Mouse (Mus musculus) lung, embryonic 16.5 days (tissue): ENCODE results near the gene Pogz. TPM values are rescaled to one million over a fixed set of nuclear protein-coding genes. Genes with fewer than 3 reads are reported as not detected.

Experiments used
- ATAC-seq: fragments of 200-750 bp; cut with Nextera tagmentation; 2 replicates; pipeline ENCODE4 v1.8.0; 2017; ENCODE audit warnings: low read depth, mild to moderate bottlenecking, moderate library complexity
- H3K27ac ChIP-seq: fragments of 300-500 bp; sonication (generic); 2 replicates; pipeline ENCODE4 v1.5.1; 2014; ENCODE audit warnings: mild to moderate bottlenecking, control low read depth, low read length
- H3K27me3 ChIP-seq: fragments of 300-500 bp; sonication (generic); 2 replicates; pipeline ENCODE4 v1.6.1; 2014; ENCODE audit warnings: low read depth, low read length, mixed read lengths; ENCODE audit not compliant: control insufficient read depth, insufficient read depth
- H3K36me3 ChIP-seq: fragments of 300-500 bp; sonication (generic); 2 replicates; pipeline ENCODE4 v1.6.1; 2014; ENCODE audit warnings: low read length; ENCODE audit not compliant: control insufficient read depth, insufficient read depth
- H3K4me1 ChIP-seq: fragments of 300-500 bp; sonication (generic); replicated peaks from 2 replicates; pipeline ENCODE4 v1.6.1; 2014; ENCODE audit warnings: low read length, mixed read lengths; ENCODE audit not compliant: control insufficient read depth, insufficient read depth
- H3K4me2 ChIP-seq: fragments of 300-500 bp; sonication (generic); 2 replicates; pipeline ENCODE4 v1.6.1; 2014; ENCODE audit warnings: low read depth, low read length, control low read depth
- H3K4me3 ChIP-seq: fragments of 300-500 bp; sonication (generic); 2 replicates; pipeline ENCODE4 v1.5.1; 2014; ENCODE audit warnings: mild to moderate bottlenecking, low read length, control low read depth
- H3K9ac ChIP-seq: fragments of 300-500 bp; sonication (generic); 2 replicates; pipeline ENCODE4 v1.6.1; 2014; ENCODE audit warnings: low read length, control low read depth
- H3K9me3 ChIP-seq: fragments of 300-500 bp; sonication (generic); 2 replicates; pipeline ENCODE4 v1.6.1; 2016; ENCODE audit warnings: low read length; ENCODE audit not compliant: control insufficient read depth
- WGBS: fragments of 180-500 bp; shearing (Covaris S2); extraction: QIAGEN DNeasy Blood & Tissue Kit; methylation state at CpG from one replicate; pipeline ENCODE4 v1.1.7; 2014; 5-methylcytosine and 5-hydroxymethylcytosine counted together
- polyA plus RNA-seq: library from polyadenylated mRNA; unstranded; fragments of >200 nt; fragmentation: Nextera tagmentation; extraction: Ambion mirVana; gene quantifications from 2 replicates; pipeline ENCODE4 v1.2.1, GENCODE M21; 2015

Gene Pogz
- 14.6 and 16.9 TPM in 2 replicates for polyA plus RNA-seq

- H3K9me3 ChIP-seq, result no peaks in the 10 kb centered on the region
- peak within 1 kb of the TSS; percentile 78 for H3K4me3 ChIP-seq
- H3K9ac ChIP-seq, result peak within 1 kb of the TSS; percentile 89
- no peaks in the 10 kb centered on the region for H3K27me3 ChIP-seq
- peak within 1 kb of the TSS; percentile 69 for H3K4me2 ChIP-seq
- H3K4me1 ChIP-seq, result peaks cover 22% of the 10 kb centered on the region
- WGBS, result 0% methylated on average over 38 of the region's 57 CpGs
- peak within 1 kb of the TSS; percentile 98 for H3K27ac ChIP-seq
- ATAC-seq, result peak; percentile 95
- no peaks in the 10 kb centered on the region for H3K36me3 ChIP-seq
These were observed at the start of gene Pogz for GRCm38 (mm10) chr3:94837183-94837890. Gene Pogz, plus strand, starts transcription at chr3:94837567.

DNA sequence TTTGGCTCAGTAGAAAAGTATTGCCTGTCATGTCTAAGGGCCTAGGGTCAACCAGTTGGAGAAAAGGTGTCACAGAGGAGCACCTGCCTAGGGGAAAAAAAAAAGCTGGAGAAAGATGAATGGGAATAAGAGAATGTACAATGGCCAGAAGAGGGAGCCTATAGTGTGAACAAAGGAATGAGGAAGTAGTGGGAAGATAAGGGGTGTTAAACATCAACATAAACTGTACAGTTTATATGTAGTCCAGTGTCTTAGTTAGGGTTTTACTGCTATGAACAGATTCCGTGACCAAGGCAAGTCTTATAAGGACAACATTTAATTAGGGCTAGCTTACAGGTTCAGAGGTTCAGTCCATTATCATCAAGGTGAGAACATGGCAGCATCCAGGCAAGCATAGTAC is 48.3 kb upstream of the Pogz start:
- ATAC-seq, result no peak
- 92% methylated on average over 1 of the region's 1 CpGs for WGBS
- Histone ChIP-seq H3K4me3 (no peak overlapping the region), H3K4me1 (0 out of 2 replicates have a peak, but pooled peaks cover 3% of the 10 kb centered on the region), H3K36me3 (no peaks in the 10 kb centered on the region), H3K9me3 (no peaks in the 10 kb centered on the region), H3K27me3 (peaks cover 8% of the 10 kb centered on the region), H3K27ac (no peak overlapping the region), H3K9ac (no peak overlapping the region), H3K4me2 (no peak overlapping the region)

DNA sequence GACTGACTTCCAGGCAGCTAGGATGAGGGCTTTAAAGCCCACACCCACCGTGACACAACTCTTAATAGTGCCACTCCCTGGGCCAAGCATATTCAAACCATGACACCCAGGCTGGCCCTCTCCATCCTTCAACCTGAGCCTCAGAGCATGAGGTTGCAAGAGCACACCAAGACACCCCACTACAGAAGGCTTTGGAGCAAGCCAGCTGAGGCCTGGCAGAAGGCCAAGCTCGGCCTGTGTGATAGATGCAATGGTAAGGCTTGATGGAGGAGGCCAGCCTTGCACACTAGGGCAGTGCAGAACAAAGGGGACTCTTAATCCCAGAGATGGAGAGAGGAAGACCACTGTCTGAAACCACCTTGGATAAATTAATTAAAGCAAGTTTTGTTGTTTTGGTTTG is 47.9 kb upstream of the Pogz start:
- no peaks in the 10 kb centered on the region for H3K9me3 ChIP-seq
- peaks cover 8% of the 10 kb centered on the region for H3K27me3 ChIP-seq
- no peak overlapping the region for H3K4me2 ChIP-seq
- H3K9ac ChIP-seq, result no peak overlapping the region
- 0 out of 2 replicates have a peak, but pooled peaks cover 3% of the 10 kb centered on the region for H3K4me1 ChIP-seq
- H3K4me3 ChIP-seq, result no peak overlapping the region
- WGBS, result 60% methylated on average over 2 of the region's 2 CpGs
- no peaks in the 10 kb centered on the region for H3K36me3 ChIP-seq
- no peak for ATAC-seq
- no peak overlapping the region for H3K27ac ChIP-seq

DNA sequence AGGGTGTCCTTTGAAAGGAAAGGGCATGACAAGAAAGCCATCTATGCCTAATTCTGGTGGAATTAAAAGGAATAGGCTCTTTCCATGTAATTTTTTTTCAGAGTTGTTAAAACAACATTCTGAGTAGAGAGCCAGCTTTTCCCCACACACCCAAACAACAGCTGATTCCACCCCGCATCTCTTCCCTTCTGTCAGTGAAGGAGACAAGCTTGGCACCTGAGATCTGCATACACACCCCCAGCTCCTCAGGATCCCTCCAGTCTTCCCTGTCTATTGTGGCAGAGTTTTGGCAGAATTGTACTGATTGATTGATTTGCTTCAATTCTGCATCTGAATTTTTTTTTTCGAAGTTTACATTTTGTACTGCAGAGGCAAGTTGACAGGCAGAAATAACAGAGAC is 45.1 kb upstream of the Pogz start:
- WGBS, result 73% methylated on average over 2 of the region's 2 CpGs

DNA sequence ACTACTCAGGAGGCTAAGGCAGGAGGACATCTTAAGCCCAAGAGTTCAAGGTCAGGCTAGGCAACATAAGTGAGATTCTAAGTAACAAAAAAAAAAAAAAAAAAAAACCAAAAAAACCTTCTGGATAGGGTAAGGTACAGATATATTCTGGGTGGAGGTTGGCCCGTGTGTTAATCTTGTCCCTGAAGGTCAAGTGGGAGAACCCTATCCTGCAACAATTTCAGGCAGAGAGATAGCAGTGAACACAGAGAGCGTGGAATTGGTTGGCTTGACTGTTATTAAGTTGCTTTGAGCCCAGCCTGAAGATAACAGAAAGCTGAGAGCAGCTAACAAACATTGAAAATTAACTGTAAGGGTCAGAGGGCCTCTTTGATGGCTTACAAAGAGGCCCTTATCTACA is 43.7 kb upstream of the Pogz start:
- Histone ChIP-seq H3K4me3 (no peak overlapping the region), H3K36me3 (no peaks in the 10 kb centered on the region), H3K27me3 (no peaks in the 10 kb centered on the region), H3K27ac (no peak overlapping the region), H3K4me1 (no peaks in the 10 kb centered on the region), H3K4me2 (no peak overlapping the region), H3K9ac (no peak overlapping the region), H3K9me3 (no peaks in the 10 kb centered on the region)
- no peak for ATAC-seq
- WGBS, result 47% methylated on average over 2 of the region's 2 CpGs

More for the DNA sequence above, 45.1 kb upstream of the Pogz start:
- Histone ChIP-seq H3K4me1 (no peaks in the 10 kb centered on the region), H3K9ac (no peak overlapping the region), H3K9me3 (no peaks in the 10 kb centered on the region), H3K4me2 (no peak overlapping the region), H3K36me3 (no peaks in the 10 kb centered on the region), H3K27me3 (no peaks in the 10 kb centered on the region), H3K4me3 (no peak overlapping the region), H3K27ac (no peak overlapping the region)
- ATAC-seq, result no peak

DNA sequence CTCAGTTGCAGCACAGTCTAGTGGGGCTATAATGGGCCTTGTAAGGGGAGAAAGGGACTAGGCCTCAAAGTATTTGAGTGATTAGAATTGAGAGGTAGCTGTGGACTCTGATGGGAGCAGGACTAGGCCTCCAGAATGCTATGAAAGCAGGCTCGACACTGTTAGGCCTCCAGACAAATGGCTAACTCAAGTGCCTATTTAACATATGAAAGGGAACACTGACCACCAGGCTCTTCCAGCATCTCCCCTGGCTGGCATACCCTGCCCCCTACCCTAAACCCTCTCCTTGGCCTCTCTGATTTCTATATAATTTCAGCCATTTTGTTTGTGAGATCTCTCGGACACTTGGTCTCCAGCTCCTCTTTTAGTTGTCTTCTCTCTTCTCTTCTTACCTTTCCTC is 43.0 kb upstream of the Pogz start:
- Histone ChIP-seq H3K4me2 (no peak overlapping the region), H3K9me3 (no peaks in the 10 kb centered on the region), H3K27ac (no peak overlapping the region), H3K4me1 (no peaks in the 10 kb centered on the region), H3K9ac (no peak overlapping the region), H3K4me3 (no peak overlapping the region), H3K27me3 (no peaks in the 10 kb centered on the region), H3K36me3 (no peaks in the 10 kb centered on the region)
- 73% methylated on average over 2 of the region's 2 CpGs for WGBS
- no peak for ATAC-seq

DNA sequence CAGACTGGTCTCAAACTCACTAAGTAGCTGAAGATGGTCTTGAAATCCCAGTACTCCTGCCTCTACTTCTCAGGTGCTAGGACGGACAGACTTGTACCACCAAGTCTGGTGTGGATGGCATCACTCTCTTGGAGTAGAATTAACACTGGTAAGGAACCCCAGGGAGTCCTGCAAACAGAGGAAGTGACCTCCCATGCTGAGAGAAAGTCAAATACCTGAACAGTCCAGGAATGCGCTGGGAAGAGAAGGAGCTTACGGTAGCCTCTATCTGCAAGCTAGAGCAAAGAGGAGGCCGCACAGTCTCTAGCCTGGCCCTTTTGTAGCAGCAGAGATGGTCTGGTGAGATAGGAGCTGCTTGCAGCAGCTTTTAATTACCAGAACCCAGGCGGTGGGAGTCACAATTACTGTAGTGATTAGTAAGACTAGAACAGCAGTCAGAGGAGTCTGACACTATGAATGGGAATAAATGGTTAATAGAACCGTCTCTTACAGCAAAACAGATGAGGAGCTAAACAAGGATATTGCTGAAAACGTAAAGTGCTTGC is 41.7 kb upstream of the Pogz start:
- H3K9ac ChIP-seq, result no peak overlapping the region
- 41% methylated on average over 7 of the region's 7 CpGs for WGBS
- H3K4me2 ChIP-seq, result no peak overlapping the region
- ATAC-seq, result peak; percentile 59; the same call in 1 of the 2 replicates
- H3K27ac ChIP-seq, result no peak overlapping the region
- no peaks in the 10 kb centered on the region for H3K9me3 ChIP-seq
- no peaks in the 10 kb centered on the region for H3K4me1 ChIP-seq
- no peak overlapping the region for H3K4me3 ChIP-seq
- H3K36me3 ChIP-seq, result no peaks in the 10 kb centered on the region
- H3K27me3 ChIP-seq, result no peaks in the 10 kb centered on the region

GRCm38 (mm10) chr3:94796181-94796580 is 41.2 kb upstream of the Pogz start:
- no peak overlapping the region for H3K9ac ChIP-seq
- H3K36me3 ChIP-seq, result no peaks in the 10 kb centered on the region
- H3K27me3 ChIP-seq, result no peaks in the 10 kb centered on the region
- H3K4me1 ChIP-seq, result no peaks in the 10 kb centered on the region
- no peak for ATAC-seq
- no peak overlapping the region for H3K27ac ChIP-seq
- no peaks in the 10 kb centered on the region for H3K9me3 ChIP-seq
- H3K4me3 ChIP-seq, result no peak overlapping the region
- H3K4me2 ChIP-seq, result no peak overlapping the region

DNA sequence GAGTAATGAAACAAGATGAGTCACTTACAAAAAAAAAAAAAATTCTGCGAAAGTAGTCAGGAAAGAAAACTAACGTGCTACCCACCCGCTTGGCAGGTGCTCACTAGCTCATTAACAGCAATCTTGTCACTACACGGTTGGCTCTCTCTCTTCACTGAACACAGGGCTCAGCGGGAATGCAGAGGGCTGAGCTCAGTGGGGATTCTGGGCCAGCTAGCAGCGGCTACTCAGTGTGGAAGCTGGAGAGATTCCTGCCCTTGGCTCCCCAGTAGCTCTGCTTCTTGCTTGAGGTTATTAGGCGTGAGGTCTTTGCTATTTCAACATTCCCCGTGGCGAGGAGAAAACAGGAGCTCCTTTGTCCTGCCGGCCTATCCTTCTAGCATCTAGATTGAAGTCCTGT is 33.2 kb upstream of the Pogz start:
- H3K4me2 ChIP-seq, result no peak overlapping the region
- peak overlapping the region; percentile 10; the same call in 1 of the 2 replicates for H3K9ac ChIP-seq
- no peaks in the 10 kb centered on the region for H3K4me1 ChIP-seq
- peak overlapping the region; percentile 51 for H3K27ac ChIP-seq
- H3K27me3 ChIP-seq, result no peaks in the 10 kb centered on the region
- H3K36me3 ChIP-seq, result no peaks in the 10 kb centered on the region
- no peak overlapping the region for H3K4me3 ChIP-seq
- ATAC-seq, result peak; percentile 59; the same call in 1 of the 2 replicates
- WGBS, result 14% methylated on average over 10 of the region's 10 CpGs
- no peaks in the 10 kb centered on the region for H3K9me3 ChIP-seq
